Mouse (Mus musculus): ENCODE measurements at regions not wholly inside any gene's neighbourhood (a gene's known extent, or its start where the extent isn't known, plus 50 kb on each side); places are given as distances from the start of the nearest gene placed in this dataset.

GRCm38 (mm10) chr10:25041221-25041620, 113.9 kb upstream of the Arg1 start:
- 84% methylated on average over 4 of the region's 4 CpGs for WGBS
- no peak for ATAC-seq (ENCODE audit: insufficient number of reproducible peaks, low FRiP score, low TSS enrichment, low read depth)
- H3K9me3 ChIP-seq (ENCODE audit: control insufficient read depth, low read length), result no peaks in the 10 kb centered on the region
- H3K4me2 ChIP-seq (ENCODE audit: low read depth, severe bottlenecking), result no peak overlapping the region
- no peaks in the 10 kb centered on the region for H3K27me3 ChIP-seq (ENCODE audit: control insufficient read depth, insufficient read depth, low read length)
- H3K9ac ChIP-seq (ENCODE audit: low read length), result no peak overlapping the region
- H3K36me3 ChIP-seq (ENCODE audit: control insufficient read depth, insufficient read depth, low read length), result no peaks in the 10 kb centered on the region
- no peak overlapping the region for H3K4me3 ChIP-seq (ENCODE audit: low read depth, low read length)
- no peak for DNase-seq (ENCODE audit: low spot score)
- H3K4me1 ChIP-seq (ENCODE audit: control insufficient read depth, insufficient read depth, low read length), result no peaks in the 10 kb centered on the region
- no peak overlapping the region for H3K27ac ChIP-seq (replicated peaks; ENCODE audit: low read depth, low read length)

GRCm38 (mm10) chr10:25039926-25040325, 112.6 kb upstream of the Arg1 start:
- Histone ChIP-seq H3K27me3 (ENCODE audit: control insufficient read depth, insufficient read depth, low read length) (no peaks in the 10 kb centered on the region), H3K4me3 (ENCODE audit: low read depth, low read length) (no peak overlapping the region), H3K27ac (replicated peaks; ENCODE audit: low read depth, low read length) (no peak overlapping the region), H3K9ac (ENCODE audit: low read length) (no peak overlapping the region), H3K4me2 (ENCODE audit: low read depth, severe bottlenecking) (no peak overlapping the region), H3K36me3 (ENCODE audit: control insufficient read depth, insufficient read depth, low read length) (no peaks in the 10 kb centered on the region), H3K4me1 (ENCODE audit: control insufficient read depth, insufficient read depth, low read length) (no peaks in the 10 kb centered on the region), H3K9me3 (ENCODE audit: control insufficient read depth, low read length) (no peaks in the 10 kb centered on the region)
- WGBS, result 91% methylated on average over 3 of the region's 3 CpGs
- DNase-seq (ENCODE audit: low spot score), result no peak
- no peak for ATAC-seq (ENCODE audit: insufficient number of reproducible peaks, low FRiP score, low TSS enrichment, low read depth)

- H3K9me3 ChIP-seq (ENCODE audit: control insufficient read depth, low read length), result no peaks in the 10 kb centered on the region
- no peak overlapping the region for H3K9ac ChIP-seq (ENCODE audit: low read length)
- H3K4me3 ChIP-seq (ENCODE audit: low read depth, low read length), result no peak overlapping the region
- no peak overlapping the region for H3K27ac ChIP-seq (replicated peaks; ENCODE audit: low read depth, low read length)
- H3K4me2 ChIP-seq (ENCODE audit: low read depth, severe bottlenecking), result no peak overlapping the region
- WGBS, result 80% methylated on average over 3 of the region's 3 CpGs
- H3K4me1 ChIP-seq (ENCODE audit: control insufficient read depth, insufficient read depth, low read length), result no peaks in the 10 kb centered on the region
- no peaks in the 10 kb centered on the region for H3K36me3 ChIP-seq (ENCODE audit: control insufficient read depth, insufficient read depth, low read length)
- no peaks in the 10 kb centered on the region for H3K27me3 ChIP-seq (ENCODE audit: control insufficient read depth, insufficient read depth, low read length)
- DNase-seq (ENCODE audit: low spot score), result no peak
- ATAC-seq (ENCODE audit: insufficient number of reproducible peaks, low FRiP score, low TSS enrichment, low read depth), result no peak
These were observed 109.6 kb upstream of the Arg1 start for GRCm38 (mm10) chr10:25036928-25037327.

- Histone ChIP-seq H3K9me3 (ENCODE audit: control insufficient read depth, low read length) (no peaks in the 10 kb centered on the region), H3K4me3 (ENCODE audit: low read depth, low read length) (no peak overlapping the region), H3K4me1 (ENCODE audit: control insufficient read depth, insufficient read depth, low read length) (no peaks in the 10 kb centered on the region), H3K4me2 (ENCODE audit: low read depth, severe bottlenecking) (no peak overlapping the region), H3K27ac (replicated peaks; ENCODE audit: low read depth, low read length) (no peak overlapping the region), H3K9ac (ENCODE audit: low read length) (no peak overlapping the region), H3K27me3 (ENCODE audit: control insufficient read depth, insufficient read depth, low read length) (no peaks in the 10 kb centered on the region), H3K36me3 (ENCODE audit: control insufficient read depth, insufficient read depth, low read length) (no peaks in the 10 kb centered on the region)
- no peak for DNase-seq (ENCODE audit: low spot score)
- ATAC-seq (ENCODE audit: insufficient number of reproducible peaks, low FRiP score, low TSS enrichment, low read depth), result no peak
- WGBS, result 68% methylated on average over 6 of the region's 6 CpGs
These were observed 108.1 kb upstream of the Arg1 start for GRCm38 (mm10) chr10:25035363-25035762.

GRCm38 (mm10) chr10:25032625-25033024, 105.3 kb upstream of the Arg1 start:
- Histone ChIP-seq H3K36me3 (ENCODE audit: control insufficient read depth, insufficient read depth, low read length) (no peaks in the 10 kb centered on the region), H3K4me2 (ENCODE audit: low read depth, severe bottlenecking) (no peak overlapping the region), H3K4me3 (ENCODE audit: low read depth, low read length) (no peak overlapping the region), H3K9me3 (ENCODE audit: control insufficient read depth, low read length) (no peaks in the 10 kb centered on the region), H3K27me3 (ENCODE audit: control insufficient read depth, insufficient read depth, low read length) (no peaks in the 10 kb centered on the region), H3K9ac (ENCODE audit: low read length) (no peak overlapping the region), H3K4me1 (ENCODE audit: control insufficient read depth, insufficient read depth, low read length) (no peaks in the 10 kb centered on the region), H3K27ac (replicated peaks; ENCODE audit: low read depth, low read length) (no peak overlapping the region)
- WGBS, result 80% methylated on average over 1 of the region's 1 CpGs
- DNase-seq (ENCODE audit: low spot score) (no peak), ATAC-seq (ENCODE audit: insufficient number of reproducible peaks, low FRiP score, low TSS enrichment, low read depth) (no peak)

GRCm38 (mm10) chr10:25029387-25029915, 102.2 kb upstream of the Arg1 start:
- Histone ChIP-seq H3K4me1 (ENCODE audit: control insufficient read depth, insufficient read depth, low read length) (no peaks in the 10 kb centered on the region), H3K27me3 (ENCODE audit: control insufficient read depth, insufficient read depth, low read length) (no peaks in the 10 kb centered on the region), H3K9me3 (ENCODE audit: control insufficient read depth, low read length) (peaks cover 4% of the 10 kb centered on the region; the same call in 1 of the 2 replicates), H3K36me3 (ENCODE audit: control insufficient read depth, insufficient read depth, low read length) (no peaks in the 10 kb centered on the region), H3K9ac (ENCODE audit: low read length) (no peak overlapping the region), H3K4me2 (ENCODE audit: low read depth, severe bottlenecking) (no peak overlapping the region), H3K27ac (replicated peaks; ENCODE audit: low read depth, low read length) (no peak overlapping the region), H3K4me3 (ENCODE audit: low read depth, low read length) (no peak overlapping the region)
- 57% methylated on average over 6 of the region's 6 CpGs for WGBS
- DNase-seq (ENCODE audit: low spot score), result no peak
- ATAC-seq (ENCODE audit: insufficient number of reproducible peaks, low FRiP score, low TSS enrichment, low read depth), result no peak

- WGBS, result 18% methylated on average over 7 of the region's 7 CpGs
- Histone ChIP-seq H3K4me2 (ENCODE audit: low read depth, severe bottlenecking) (no peak overlapping the region), H3K9me3 (ENCODE audit: control insufficient read depth, low read length) (peaks cover 4% of the 10 kb centered on the region; the same call in 1 of the 2 replicates), H3K4me1 (ENCODE audit: control insufficient read depth, insufficient read depth, low read length) (no peaks in the 10 kb centered on the region), H3K36me3 (ENCODE audit: control insufficient read depth, insufficient read depth, low read length) (no peaks in the 10 kb centered on the region), H3K27me3 (ENCODE audit: control insufficient read depth, insufficient read depth, low read length) (no peaks in the 10 kb centered on the region), H3K4me3 (ENCODE audit: low read depth, low read length) (no peak overlapping the region), H3K27ac (replicated peaks; ENCODE audit: low read depth, low read length) (no peak overlapping the region), H3K9ac (ENCODE audit: low read length) (no peak overlapping the region)
- ATAC-seq (ENCODE audit: insufficient number of reproducible peaks, low FRiP score, low TSS enrichment, low read depth), result no peak
- peak; percentile 34 for DNase-seq (ENCODE audit: low spot score)
These were observed 96.4 kb upstream of the Arg1 start for GRCm38 (mm10) chr10:25023601-25024157.

- Histone ChIP-seq H3K4me1 (ENCODE audit: control insufficient read depth, insufficient read depth, low read length) (no peaks in the 10 kb centered on the region), H3K4me3 (ENCODE audit: low read depth, low read length) (no peak overlapping the region), H3K27me3 (ENCODE audit: control insufficient read depth, insufficient read depth, low read length) (no peaks in the 10 kb centered on the region), H3K27ac (replicated peaks; ENCODE audit: low read depth, low read length) (no peak overlapping the region), H3K4me2 (ENCODE audit: low read depth, severe bottlenecking) (no peak overlapping the region), H3K9ac (ENCODE audit: low read length) (no peak overlapping the region), H3K9me3 (ENCODE audit: control insufficient read depth, low read length) (peaks cover 4% of the 10 kb centered on the region; the same call in 1 of the 2 replicates), H3K36me3 (ENCODE audit: control insufficient read depth, insufficient read depth, low read length) (no peaks in the 10 kb centered on the region)
- no peak for DNase-seq (ENCODE audit: low spot score)
- 54% methylated on average over 4 of the region's 4 CpGs for WGBS
- ATAC-seq (ENCODE audit: insufficient number of reproducible peaks, low FRiP score, low TSS enrichment, low read depth), result no peak
These were observed 95.8 kb upstream of the Arg1 start for GRCm38 (mm10) chr10:25023044-25023540.

GRCm38 (mm10) chr10:25018946-25019345, 91.7 kb upstream of the Arg1 start:
- WGBS, result 65% methylated on average over 2 of the region's 2 CpGs
- H3K4me2 ChIP-seq (ENCODE audit: low read depth, severe bottlenecking), result no peak overlapping the region
- no peaks in the 10 kb centered on the region for H3K36me3 ChIP-seq (ENCODE audit: control insufficient read depth, insufficient read depth, low read length)
- H3K9ac ChIP-seq (ENCODE audit: low read length), result no peak overlapping the region
- no peak for DNase-seq (ENCODE audit: low spot score)
- no peaks in the 10 kb centered on the region for H3K27me3 ChIP-seq (ENCODE audit: control insufficient read depth, insufficient read depth, low read length)
- no peak for ATAC-seq (ENCODE audit: insufficient number of reproducible peaks, low FRiP score, low TSS enrichment, low read depth)
- no peak overlapping the region for H3K27ac ChIP-seq (replicated peaks; ENCODE audit: low read depth, low read length)
- no peaks in the 10 kb centered on the region for H3K9me3 ChIP-seq (ENCODE audit: control insufficient read depth, low read length)
- no peak overlapping the region for H3K4me3 ChIP-seq (ENCODE audit: low read depth, low read length)
- H3K4me1 ChIP-seq (ENCODE audit: control insufficient read depth, insufficient read depth, low read length), result no peaks in the 10 kb centered on the region
